Mouse (Mus musculus) CH12.LX (cell line): ENCODE data around the gene Nav1.

Experiments used
- BHLHE40 ChIP-seq: IDR thresholded peaks from 2 replicates; pipeline ENCODE4 v1.6.1; 2011; ENCODE audit warnings: mild to moderate bottlenecking, low read depth, low read length, improper control_type of control experiment
- CTCF ChIP-seq, 2 experiments: IDR thresholded peaks in 1 of 2; conservative IDR thresholded peaks in 1 of 2; 2 replicates each; pipeline ENCODE4 v1.5.1; 2011 to 2012; ENCODE audit warnings: low read depth in 2 of 2, low read length in 2 of 2, improper control_type of control experiment in 1 of 2, inconsistent platforms in 1 of 2, mild to moderate bottlenecking in 1 of 2, moderate library complexity in 1 of 2
- EP300 ChIP-seq: IDR thresholded peaks from 2 replicates; pipeline ENCODE4 v1.6.1; 2011; ENCODE audit warnings: low read length, improper control_type of control experiment
- SIN3A ChIP-seq: IDR thresholded peaks from 2 replicates; pipeline ENCODE4 v1.6.1; 2012; ENCODE audit warnings: low read length, improper control_type of control experiment, inconsistent platforms
- ZC3H11A ChIP-seq: IDR thresholded peaks from 2 replicates; pipeline ENCODE4 v1.6.1; 2012; ENCODE audit warnings: low read depth, mild to moderate bottlenecking, inconsistent platforms, low read length, improper control_type of control experiment

GRCm38 (mm10) chr1:135607019-135607418 lies at the start of gene Nav1:
- TF ChIP-seq BHLHE40 (no peak), ZC3H11A (no peak), SIN3A (no peak), EP300 (no peak), CTCF (conservative IDR thresholded peaks at IDR 0.05 in 1 of 2, IDR thresholded peaks at IDR 0.05 in 1 of 2; ENCODE audit: low read depth in 2 of 2, low read length in 2 of 2) (no peak)
